Mouse (Mus musculus) large intestine, adult 2 months (tissue): ENCODE results near the gene Catsper3. TPM values are rescaled to one million over a fixed set of nuclear protein-coding genes. Genes with fewer than 3 reads are reported as not detected.

Source experiments
- DNase-seq: peaks from one replicate; pipeline ENCODE4 v3.0.0-alpha.2; 2012; ENCODE audit warnings: low read depth, low spot score
- WGBS: fragments of 180-500 bp; shearing (Covaris S2); methylation state at CpG from one replicate; pipeline ENCODE4 v1.1.7; 2018; 5-methylcytosine and 5-hydroxymethylcytosine counted together
- polyA plus RNA-seq: library from polyadenylated mRNA; depleted of rRNA; stranded (reverse); fragments of >200 nt; gene quantifications from 2 replicates; pipeline ENCODE4 v1.2.3, GENCODE M21; 2012; rRNA removed

Gene Catsper3
- polyA plus RNA-seq: 0.06 TPM in 1 of 2 replicates, not detected in the other

- 81% methylated on average over 3 of the region's 3 CpGs for WGBS
Measured at GRCm38 (mm10) chr13:55784268-55784667, at the start of gene Catsper3. Catsper3 (plus strand) TSS chr13:55784568.

GRCm38 (mm10) chr13:55737885-55738284 lies 46.5 kb upstream of the Catsper3 start:
- WGBS: 93% methylated on average over 8 of the region's 8 CpGs
- no peak for DNase-seq

More at GRCm38 (mm10) chr13:55784268-55784667, at the start of gene Catsper3:
- DNase-seq: no peak

- 82% methylated on average over 8 of the region's 8 CpGs for WGBS
- DNase-seq: no peak
Measured at GRCm38 (mm10) chr13:55742306-55742705, 42.1 kb upstream of the Catsper3 start.

GRCm38 (mm10) chr13:55754380-55754779 lies 30.0 kb upstream of the Catsper3 start:
- WGBS: 75% methylated on average over 13 of the region's 13 CpGs
- DNase-seq: no peak

- DNase-seq: no peak
- WGBS: 37% methylated on average over 8 of the region's 8 CpGs
Measured at GRCm38 (mm10) chr13:55756789-55757188, 27.6 kb upstream of the Catsper3 start.

- WGBS: 89% methylated on average over 6 of the region's 6 CpGs
Measured at GRCm38 (mm10) chr13:55757645-55758044, 26.7 kb upstream of the Catsper3 start.

GRCm38 (mm10) chr13:55760576-55760975 lies 23.8 kb upstream of the Catsper3 start:
- 58% methylated on average over 10 of the region's 10 CpGs for WGBS
- no peak for DNase-seq

More at GRCm38 (mm10) chr13:55757645-55758044, 26.7 kb upstream of the Catsper3 start:
- no peak for DNase-seq

- DNase-seq: no peak
- WGBS: 73% methylated on average over 10 of the region's 10 CpGs
Measured at GRCm38 (mm10) chr13:55761486-55761885, 22.9 kb upstream of the Catsper3 start.

- WGBS: 87% methylated on average over 7 of the region's 7 CpGs
- no peak for DNase-seq
Measured at GRCm38 (mm10) chr13:55774352-55774751, 10.0 kb upstream of the Catsper3 start.

- WGBS: 35% methylated on average over 11 of the region's 11 CpGs
Measured at GRCm38 (mm10) chr13:55775056-55775455, 9.3 kb upstream of the Catsper3 start.

GRCm38 (mm10) chr13:55786120-55786519 lies 1.8 kb downstream of the Catsper3 start:
- DNase-seq: peak; percentile 16
- 13% methylated on average over 11 of the region's 11 CpGs for WGBS

More at GRCm38 (mm10) chr13:55775056-55775455, 9.3 kb upstream of the Catsper3 start:
- no peak for DNase-seq

- DNase-seq: no peak
- 85% methylated on average over 2 of the region's 2 CpGs for WGBS
Measured at GRCm38 (mm10) chr13:55801246-55801645, 16.9 kb downstream of the Catsper3 start.

GRCm38 (mm10) chr13:55803973-55804372 lies 19.6 kb downstream of the Catsper3 start:
- DNase-seq: no peak
- WGBS: 85% methylated on average over 1 of the region's 1 CpGs

GRCm38 (mm10) chr13:55809041-55809623 lies 24.8 kb downstream of the Catsper3 start:
- DNase-seq: no peak
- WGBS: 72% methylated on average over 7 of the region's 7 CpGs

- DNase-seq: no peak
- whole genome bisulfite sequencing: 96% methylated on average over 10 of the region's 10 CpGs
Measured at GRCm38 (mm10) chr13:55809707-55810106, 25.3 kb downstream of the Catsper3 start.

- DNase-seq: no peak
- WGBS: 36% methylated on average over 5 of the region's 5 CpGs
Measured at GRCm38 (mm10) chr13:55810947-55811346, 26.6 kb downstream of the Catsper3 start.

GRCm38 (mm10) chr13:55813490-55814016 lies 29.2 kb downstream of the Catsper3 start:
- WGBS: 57% methylated on average over 5 of the region's 5 CpGs
- DNase-seq: no peak

GRCm38 (mm10) chr13:55814834-55815233 lies 30.5 kb downstream of the Catsper3 start:
- no peak for DNase-seq
- WGBS: 66% methylated on average over 6 of the region's 6 CpGs

- WGBS: 67% methylated on average over 5 of the region's 5 CpGs
- no peak for DNase-seq
Measured at GRCm38 (mm10) chr13:55822499-55822898, 38.1 kb downstream of the Catsper3 start.

- 17% methylated on average over 10 of the region's 10 CpGs for WGBS
- no peak for DNase-seq
Measured at GRCm38 (mm10) chr13:55824151-55824945, 40.0 kb downstream of the Catsper3 start.

GRCm38 (mm10) chr13:55825245-55825681 lies 40.9 kb downstream of the Catsper3 start:
- DNase-seq: no peak
- 10% methylated on average over 32 of the region's 32 CpGs for WGBS
